Mouse (Mus musculus) olfactory bulb, adult 2 months (tissue): ENCODE measurements around the gene Rspry1. TPM values are rescaled to one million over a fixed set of nuclear protein-coding genes. Genes with fewer than 3 reads are reported as not detected.

Experiments used
- H3K27ac ChIP-seq: fragments of 200-500 bp; 2 replicates; pipeline ENCODE4 v1.5.1; 2012; ENCODE audit warnings: low read depth, low read length; ENCODE audit not compliant: insufficient read depth
- H3K4me1 ChIP-seq: fragments of 200-500 bp; 2 replicates; pipeline ENCODE4 v1.6.1; 2012; ENCODE audit warnings: low read length; ENCODE audit not compliant: control insufficient read depth, insufficient read depth
- H3K4me3 ChIP-seq: fragments of 200-500 bp; 2 replicates; pipeline ENCODE4 v1.5.1; 2012; ENCODE audit warnings: mild to moderate bottlenecking, low read depth, low read length, moderate library complexity; ENCODE audit not compliant: insufficient read depth
- CTCF ChIP-seq: fragments of 200-500 bp; IDR thresholded peaks from 2 replicates; pipeline ENCODE4 v1.5.1; 2012; ENCODE audit warnings: low read depth, mild to moderate bottlenecking, low read length, moderate library complexity; ENCODE audit not compliant: insufficient read depth
- POLR2A ChIP-seq: fragments of 200-500 bp; IDR thresholded peaks from 2 replicates; pipeline ENCODE4 v1.6.1; 2012; ENCODE audit warnings: mild to moderate bottlenecking, low read depth, low read length, moderate library complexity; ENCODE audit not compliant: insufficient read depth
- WGBS: fragments of 180-500 bp; shearing (Covaris S2); methylation state at CpG from one replicate; pipeline ENCODE4 v1.1.7; 2018; 5-methylcytosine and 5-hydroxymethylcytosine counted together
- polyA plus RNA-seq: library from polyadenylated mRNA; stranded (reverse); fragments of >200 nt; gene quantifications from 2 replicates; pipeline ENCODE4 v1.2.4, GENCODE M21; 2012; ENCODE audit warnings: low replicate concordance; ENCODE audit not compliant: missing spikeins, insufficient read depth, insufficient read length

Rspry1 gene
- polyA plus RNA-seq, 1 experiment, result not detected

- no peak overlapping the region for H3K4me3 ChIP-seq
- H3K27ac ChIP-seq, result no peak overlapping the region
- H3K4me1 ChIP-seq, result no peaks in the 10 kb centered on the region
- TF ChIP-seq POLR2A (no peak), CTCF (no peak)
- WGBS, result 52% methylated on average over 1 of the region's 1 CpGs
Measured at GRCm38 (mm10) chr8:94645202-94645601, 43.5 kb downstream of the Rspry1 start.

GRCm38 (mm10) chr8:94646165-94646564 is 44.4 kb downstream of the Rspry1 start:
- Histone ChIP-seq H3K4me3 (no peak overlapping the region), H3K27ac (no peak overlapping the region), H3K4me1 (no peaks in the 10 kb centered on the region)
- WGBS, result 74% methylated on average over 3 of the region's 3 CpGs
- TF ChIP-seq CTCF (no peak), POLR2A (no peak)

GRCm38 (mm10) chr8:94649496-94649895 is 47.8 kb downstream of the Rspry1 start:
- Histone ChIP-seq H3K4me3 (no peak overlapping the region), H3K27ac (no peak overlapping the region), H3K4me1 (no peaks in the 10 kb centered on the region)
- TF ChIP-seq POLR2A (no peak), CTCF (no peak)
- 42% methylated on average over 3 of the region's 3 CpGs for WGBS

- WGBS, result 84% methylated on average over 3 of the region's 3 CpGs
- Histone ChIP-seq H3K4me1 (no peaks in the 10 kb centered on the region), H3K27ac (no peak overlapping the region), H3K4me3 (no peak overlapping the region)
- TF ChIP-seq CTCF (no peak), POLR2A (no peak)
Measured at GRCm38 (mm10) chr8:94652951-94653350, 51.2 kb downstream of the Rspry1 start.

GRCm38 (mm10) chr8:94654994-94655393 is 53.3 kb downstream of the Rspry1 start:
- Histone ChIP-seq H3K4me1 (no peaks in the 10 kb centered on the region), H3K4me3 (no peak overlapping the region), H3K27ac (no peak overlapping the region)
- TF ChIP-seq CTCF (no peak), POLR2A (no peak)

GRCm38 (mm10) chr8:94658031-94658430 is 56.3 kb downstream of the Rspry1 start:
- WGBS, result 87% methylated on average over 2 of the region's 2 CpGs
- no peak overlapping the region for H3K27ac ChIP-seq
- H3K4me3 ChIP-seq, result no peak overlapping the region
- TF ChIP-seq CTCF (no peak), POLR2A (no peak)
- H3K4me1 ChIP-seq, result no peaks in the 10 kb centered on the region

- 90% methylated on average over 4 of the region's 4 CpGs for WGBS
Measured at GRCm38 (mm10) chr8:94660418-94660817, 58.7 kb downstream of the Rspry1 start.

GRCm38 (mm10) chr8:94664722-94665121 is 63.0 kb downstream of the Rspry1 start:
- H3K4me1 ChIP-seq, result peaks cover 2% of the 10 kb centered on the region; the same call in 1 of the 2 replicates
- no peak for TF ChIP-seq CTCF
- no peak for TF ChIP-seq POLR2A
- WGBS, result 84% methylated on average over 2 of the region's 2 CpGs
- H3K4me3 ChIP-seq, result no peak overlapping the region
- H3K27ac ChIP-seq, result no peak overlapping the region

More at GRCm38 (mm10) chr8:94660418-94660817, 58.7 kb downstream of the Rspry1 start:
- no peaks in the 10 kb centered on the region for H3K4me1 ChIP-seq
- no peak overlapping the region for H3K27ac ChIP-seq
- H3K4me3 ChIP-seq, result no peak overlapping the region
- no peak for TF ChIP-seq POLR2A
- no peak for TF ChIP-seq CTCF

- WGBS, result under 1% methylated on average over 74 of the region's 74 CpGs
Measured at GRCm38 (mm10) chr8:94666456-94667308, 64.9 kb downstream of the Rspry1 start, which contains the start of gene Arl2bp. Gene Arl2bp, plus strand, starts transcription at chr8:94666600.

GRCm38 (mm10) chr8:94674384-94674783 is 72.6 kb downstream of the Rspry1 start:
- H3K27ac ChIP-seq, result no peak overlapping the region
- H3K4me3 ChIP-seq, result no peak overlapping the region
- 88% methylated on average over 5 of the region's 5 CpGs for WGBS

More at GRCm38 (mm10) chr8:94666456-94667308, 64.9 kb downstream of the Rspry1 start, which contains the start of gene Arl2bp:
- H3K27ac ChIP-seq, result peak within 1 kb of the TSS; percentile 37
- H3K4me1 ChIP-seq, result peaks cover 2% of the 10 kb centered on the region; the same call in 1 of the 2 replicates
- TF ChIP-seq CTCF, result peak; percentile 6; the same call in 1 of the 2 replicates
- TF ChIP-seq POLR2A, result peak; percentile 75
- H3K4me3 ChIP-seq, result peak within 1 kb of the TSS; percentile 79

More at GRCm38 (mm10) chr8:94674384-94674783, 72.6 kb downstream of the Rspry1 start:
- no peak for TF ChIP-seq POLR2A
- no peak for TF ChIP-seq CTCF
- H3K4me1 ChIP-seq, result peaks cover 16% of the 10 kb centered on the region
